Comparison of ENCODE assay signal across 8 mouse cellular contexts in the genomic region with DNA sequence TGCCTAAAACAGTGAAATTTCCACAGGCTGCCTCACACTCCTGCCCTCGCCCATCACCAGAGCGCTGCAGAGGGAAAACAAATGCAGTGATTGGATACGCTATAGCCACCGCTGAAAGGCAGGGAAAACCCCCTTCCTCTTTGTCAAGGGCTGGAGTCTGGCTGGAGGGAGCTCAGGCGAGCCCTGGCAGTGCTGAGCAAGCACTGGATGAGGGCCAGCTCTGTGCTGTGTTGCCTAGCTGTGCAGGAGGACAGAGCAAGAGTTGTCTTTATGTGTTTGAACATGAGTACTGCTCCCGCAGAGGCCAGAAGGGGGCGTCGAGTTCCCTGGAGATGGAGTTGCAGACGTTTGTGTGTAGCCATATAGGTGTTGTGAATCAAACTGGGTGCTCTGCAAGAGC. TPM values are rescaled to one million over a fixed set of nuclear protein-coding genes. Genes with fewer than 3 reads are reported as not detected.
DNase-seq lines count a peak whose midpoint lies in the region; ATAC-seq and TF ChIP-seq lines count a peak whose summit lies in the region.

No protein-coding gene starts in this region.

- DNase-seq in heart, postnatal 14 days = peak; percentile 59 to 68
- DNase-seq in heart, adult 11 months = no peak
- peak; percentile 79 for DNase-seq in cerebellum, adult 11-12 months
- DNase-seq in frontal cortex, postnatal 36 days (ENCODE audit: low spot score in 2 of 2) = peak; percentile 69 to 78
- peak; percentile 88 for DNase-seq in lung, embryonic 14.5 days
- DNase-seq in right cerebral cortex, postnatal 25 days = peak; percentile 69

- peak; percentile 85 for ATAC-seq in lung, embryonic 14.5 days (ENCODE audit: insufficient read depth)
- ATAC-seq in inflammation-experienced regulatory T-cells, adult 6 months = no peak

- no peak for TF ChIP-seq POLR2A in ES-Bruce4 (IDR thresholded peaks at IDR 0.05; ENCODE audit: insufficient read depth, low read length)

- 27% methylated on average over 9 of the region's 9 CpGs for WGBS in lung, embryonic 14.5 days

- H3K27me3 ChIP-seq in ES-Bruce4 (ENCODE audit: control insufficient read depth, insufficient read depth, low read length, poor library complexity, severe bottlenecking) = no peaks in the 10 kb centered on the region
- H3K27me3 ChIP-seq in lung, embryonic 14.5 days (ENCODE audit: insufficient read depth, low read length) = no peaks in the 10 kb centered on the region

- no peak overlapping the region for H3K9ac ChIP-seq in ES-Bruce4 (ENCODE audit: low read depth, poor library complexity, severe bottlenecking)
- H3K9ac ChIP-seq in lung, embryonic 14.5 days = no peak overlapping the region

- TF ChIP-seq CTCF in ES-Bruce4 (IDR thresholded peaks at IDR 0.05; ENCODE audit: low read depth, low read length) = peak; percentile 76
- no peak for TF ChIP-seq CTCF in lung, embryonic 14.5 days (IDR thresholded peaks at IDR 0.05; ENCODE audit: low read depth)

- intact Hi-C loops in heart, postnatal 14 days (cut with DNase I) = no loop called here

- H3K9me3 ChIP-seq in ES-Bruce4 (replicated peaks; ENCODE audit: control insufficient read depth, insufficient read depth, low read length, poor library complexity, severe bottlenecking) = no peaks in the 10 kb centered on the region
- no peaks in the 10 kb centered on the region for H3K9me3 ChIP-seq in lung, embryonic 14.5 days (ENCODE audit: low read depth, low read length)

- H3K4me2 ChIP-seq in lung, embryonic 14.5 days = no peak overlapping the region

- no peak overlapping the region for H3K27ac ChIP-seq in ES-Bruce4 (ENCODE audit: insufficient read depth, low read length)
- H3K27ac ChIP-seq in lung, embryonic 14.5 days (ENCODE audit: low read depth) = no peak overlapping the region

- H3K4me1 ChIP-seq in ES-Bruce4 (ENCODE audit: control insufficient read depth, insufficient read depth, low read length) = peaks cover 4% of the 10 kb centered on the region
- H3K4me1 ChIP-seq in lung, embryonic 14.5 days (ENCODE audit: insufficient read depth) = no peaks in the 10 kb centered on the region

- TF ChIP-seq EP300 in ES-Bruce4 (IDR thresholded peaks at IDR 0.05; ENCODE audit: insufficient read depth, low read depth, low read length) = no peak

- no peak overlapping the region for H3K4me3 ChIP-seq in ES-Bruce4 (ENCODE audit: low read depth, low read length)
- H3K4me3 ChIP-seq in lung, embryonic 14.5 days (ENCODE audit: low read depth, low read length) = no peak overlapping the region

- H3K36me3 ChIP-seq in ES-Bruce4 (ENCODE audit: control insufficient read depth, insufficient read depth, low read length, poor library complexity, severe bottlenecking) = no peaks in the 10 kb centered on the region
- no peaks in the 10 kb centered on the region for H3K36me3 ChIP-seq in lung, embryonic 14.5 days (ENCODE audit: insufficient read depth)

RNA-seq across cellular contexts. Expression of a gene that starts 9.7 kb away (rescaled TPM):
- not detected for total RNA-seq in heart, postnatal 14 days (2021)
- polyA plus RNA-seq in ES-Bruce4 (2011; ENCODE audit: insufficient read depth, insufficient read length, low read depth, missing spikeins) = not detected in 2 replicates
- not detected in 2 replicates for polyA plus RNA-seq in lung, embryonic 14.5 days (2014; fragmentation: Nextera tagmentation; extraction: Ambion mirVana)
- polyA plus RNA-seq in inflammation-experienced regulatory T-cells, adult 6 months (2017; shearing (Covaris generic)) = not detected

RNA-seq across cellular contexts. Expression of a gene that starts 26.2 kb away (rescaled TPM):
- total RNA-seq in heart, postnatal 14 days (2021) = 10 to 100 TPM; 60.3 to 64.8 TPM
- 149 and 159 TPM in 2 replicates for polyA plus RNA-seq in ES-Bruce4 (2011; ENCODE audit: insufficient read depth, insufficient read length, low read depth, missing spikeins)
- polyA plus RNA-seq in lung, embryonic 14.5 days (2014; fragmentation: Nextera tagmentation; extraction: Ambion mirVana) = 96.8 and 112 TPM in 2 replicates
- 10 to 100 TPM in 1 of 3 experiments, 1 to 10 TPM in 2; 7.2 to 10.9 (median 8.8) TPM for polyA plus RNA-seq in inflammation-experienced regulatory T-cells, adult 6 months (2017; shearing (Covaris generic))

RNA-seq across cellular contexts. Expression of a gene that starts 51.7 kb away (rescaled TPM):
- total RNA-seq in heart, postnatal 14 days (2021) = under 1 TPM; 0.43 to 0.51 TPM
- polyA plus RNA-seq in ES-Bruce4 (2011; ENCODE audit: insufficient read depth, insufficient read length, low read depth, missing spikeins) = 1.1 and 2.3 TPM in 2 replicates
- polyA plus RNA-seq in lung, embryonic 14.5 days (2014; fragmentation: Nextera tagmentation; extraction: Ambion mirVana) = 1.4 and 1.6 TPM in 2 replicates
- polyA plus RNA-seq in inflammation-experienced regulatory T-cells, adult 6 months (2017; shearing (Covaris generic)) = 1 to 10 TPM in 2 of 3 experiments, under 1 TPM in 1; 0.67 to 4.4 (median 3.5) TPM
